Mouse (Mus musculus) CD4-positive helper T cell, adult 2 months (primary cell): Measurements from ENCODE around the gene 1700012B09Rik.

Experiments used
- DNase-seq: peaks from one replicate; pipeline ENCODE4 v3.0.0-alpha.2; 2012; ENCODE audit warnings: low read depth, missing footprints, low spot score

1700012B09Rik gene

GRCm38 (mm10) chr9:14770803-14771471 is at the start of gene 1700012B09Rik:
Gene 1700012B09Rik (minus strand): TSS chr9:14771030.
- no peak for DNase-seq

GRCm38 (mm10) chr9:14810111-14810510 is 39.3 kb upstream of the 1700012B09Rik start:
- no peak for DNase-seq

- no peak for DNase-seq
Measured at GRCm38 (mm10) chr9:14806786-14807185, 36.0 kb upstream of the 1700012B09Rik start.

GRCm38 (mm10) chr9:14805714-14806113 is 34.9 kb upstream of the 1700012B09Rik start:
- DNase-seq = no peak

- no peak for DNase-seq
Measured at GRCm38 (mm10) chr9:14787356-14787755, 16.5 kb upstream of the 1700012B09Rik start.

- DNase-seq = peak; percentile 96
Measured at GRCm38 (mm10) chr9:14784039-14785002, 13.5 kb upstream of the 1700012B09Rik start, which contains the start of the genes Mre11a and Ankrd49. Gene Mre11a (plus strand): TSS chr9:14784654. Gene Ankrd49 (minus strand): TSS chr9:14784856.

GRCm38 (mm10) chr9:14778341-14778740 is 7.5 kb upstream of the 1700012B09Rik start:
- DNase-seq = no peak

- DNase-seq = peak; percentile 26
Measured at GRCm38 (mm10) chr9:14773813-14774212, 3.0 kb upstream of the 1700012B09Rik start.

GRCm38 (mm10) chr9:14772074-14772473 is 1.2 kb upstream of the 1700012B09Rik start:
- no peak for DNase-seq

- DNase-seq = no peak
Measured at GRCm38 (mm10) chr9:14769811-14770210, 1.0 kb downstream of the 1700012B09Rik start.

- peak; percentile 23 for DNase-seq
Measured at GRCm38 (mm10) chr9:14764765-14765164, 6.1 kb downstream of the 1700012B09Rik start.

GRCm38 (mm10) chr9:14759261-14759660 is 11.6 kb downstream of the 1700012B09Rik start:
- DNase-seq = no peak

- no peak for DNase-seq
Measured at GRCm38 (mm10) chr9:14758590-14758989, 12.2 kb downstream of the 1700012B09Rik start.

GRCm38 (mm10) chr9:14754469-14754868 is 16.4 kb downstream of the 1700012B09Rik start:
- no peak for DNase-seq

- DNase-seq = no peak
Measured at GRCm38 (mm10) chr9:14753947-14754346, 16.9 kb downstream of the 1700012B09Rik start.

- DNase-seq = peak; percentile 26
Measured at GRCm38 (mm10) chr9:14752001-14752522, 18.8 kb downstream of the 1700012B09Rik start, which contains the start of gene Fut4. Gene Fut4 (minus strand): TSS chr9:14752393.

- DNase-seq = no peak
Measured at GRCm38 (mm10) chr9:14751503-14752000, 19.3 kb downstream of the 1700012B09Rik start.

GRCm38 (mm10) chr9:14750901-14751502 is 19.8 kb downstream of the 1700012B09Rik start:
- DNase-seq = no peak

GRCm38 (mm10) chr9:14740151-14740924 is 30.5 kb downstream of the 1700012B09Rik start, which contains the start of gene Piwil4:
Gene Piwil4 (minus strand): TSS chr9:14740733.
- DNase-seq = no peak

GRCm38 (mm10) chr9:14739498-14740150 is 31.2 kb downstream of the 1700012B09Rik start:
- no peak for DNase-seq
